Mouse (Mus musculus) kidney, adult 9 months (tissue): ENCODE data around the gene Ccdc130.

ENCODE experiments used
- DNase-seq: peaks from one replicate; pipeline ENCODE4 v3.0.0; 2022

Ccdc130 gene

GRCm38 (mm10) chr8:84236998-84237473, 33.1 kb downstream of the Ccdc130 start, which contains the start of gene Zswim4:
Zswim4 (minus strand) TSS chr8:84237055.
- peak; percentile 100 for DNase-seq

DNA sequence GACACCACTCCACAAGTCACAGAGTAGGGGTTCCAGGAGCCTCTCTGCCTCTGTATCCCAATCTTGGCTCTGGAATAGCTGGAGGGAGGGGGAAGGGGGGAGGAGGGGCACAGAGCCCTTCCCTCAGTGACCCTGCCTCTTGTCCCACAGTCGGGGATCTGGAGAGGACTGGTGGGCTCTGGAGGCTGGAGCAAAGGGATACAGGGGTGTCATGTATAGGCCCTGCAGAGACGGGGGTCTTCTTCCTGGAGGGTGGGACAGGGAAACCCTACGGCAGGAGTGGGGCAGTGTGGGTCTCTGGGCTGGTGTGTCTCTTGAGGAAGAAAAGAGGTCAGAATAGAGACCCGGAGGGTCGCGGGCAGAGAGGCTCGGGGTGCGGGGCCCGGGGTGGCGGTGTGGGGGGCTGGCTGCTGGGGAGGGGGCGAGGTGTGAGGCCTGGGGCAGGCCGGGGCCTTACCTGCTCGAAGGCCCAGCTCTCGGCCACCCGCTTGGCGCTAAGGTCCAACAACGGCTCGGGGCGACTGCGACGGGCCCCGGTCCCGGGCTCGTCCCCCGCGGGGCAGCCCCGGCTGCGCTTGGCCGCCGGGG, 33.7 kb downstream of the Ccdc130 start:
- DNase-seq = no peak

GRCm38 (mm10) chr8:84235746-84236409, 34.3 kb downstream of the Ccdc130 start:
- DNase-seq = no peak

DNA sequence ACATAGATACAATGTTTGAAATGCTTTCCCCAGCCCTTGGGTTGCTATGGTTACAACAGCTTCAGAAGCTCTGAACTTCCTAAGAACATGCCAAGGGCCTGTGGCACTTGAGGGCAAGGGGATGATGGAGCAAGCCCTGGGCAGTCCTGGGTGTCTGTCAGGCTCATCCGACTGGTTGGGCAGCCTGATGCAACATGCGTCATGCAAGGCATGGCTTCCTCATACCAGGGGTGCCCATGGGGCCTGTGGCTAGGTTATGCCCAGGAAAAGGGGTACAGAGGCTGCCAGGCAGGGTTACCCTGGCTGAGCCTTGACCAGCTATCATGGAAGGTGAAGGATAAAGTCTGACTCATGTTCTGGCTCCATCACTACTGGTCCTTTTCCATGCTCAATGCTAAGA, 37.1 kb downstream of the Ccdc130 start:
- DNase-seq = no peak

GRCm38 (mm10) chr8:84230735-84231134, 39.4 kb downstream of the Ccdc130 start:
- no peak for DNase-seq

DNA sequence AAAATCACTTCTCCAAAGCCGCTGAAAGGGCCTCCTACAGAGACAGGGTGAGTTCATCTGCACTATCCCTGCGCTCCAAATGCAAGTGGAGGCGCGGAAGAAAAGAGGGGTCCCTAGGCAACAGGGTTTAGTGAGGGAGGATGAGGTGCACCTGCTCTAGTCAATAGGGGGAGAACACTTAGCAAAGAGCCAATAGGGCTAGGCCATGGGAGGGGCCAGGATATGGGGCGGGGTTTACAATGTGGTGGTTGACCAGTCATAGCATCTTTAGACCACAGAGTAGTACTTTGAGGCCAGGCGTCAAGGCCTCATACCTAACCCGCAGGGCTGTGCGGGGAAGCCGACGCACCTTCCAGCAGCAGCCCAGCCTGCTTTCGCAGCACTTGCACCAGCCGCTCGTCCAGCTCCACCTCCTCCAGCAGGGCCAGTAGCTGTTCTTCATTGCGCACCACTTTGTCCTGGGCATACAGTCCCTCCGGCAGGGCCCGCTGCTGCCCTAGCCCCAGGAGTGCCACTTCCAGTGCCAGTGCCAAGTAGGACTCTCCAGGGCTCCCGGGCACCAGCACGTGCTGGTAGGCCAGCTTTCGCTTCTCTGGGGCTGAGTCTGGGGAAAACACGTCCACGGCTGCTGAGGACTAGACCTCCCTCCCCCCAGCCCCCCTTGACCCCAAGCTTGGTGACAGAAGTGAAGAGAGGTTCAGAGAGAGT, 46.7 kb downstream of the Ccdc130 start:
- DNase-seq = no peak

GRCm38 (mm10) chr8:84222566-84223165, 47.5 kb downstream of the Ccdc130 start:
- no peak for DNase-seq

DNA sequence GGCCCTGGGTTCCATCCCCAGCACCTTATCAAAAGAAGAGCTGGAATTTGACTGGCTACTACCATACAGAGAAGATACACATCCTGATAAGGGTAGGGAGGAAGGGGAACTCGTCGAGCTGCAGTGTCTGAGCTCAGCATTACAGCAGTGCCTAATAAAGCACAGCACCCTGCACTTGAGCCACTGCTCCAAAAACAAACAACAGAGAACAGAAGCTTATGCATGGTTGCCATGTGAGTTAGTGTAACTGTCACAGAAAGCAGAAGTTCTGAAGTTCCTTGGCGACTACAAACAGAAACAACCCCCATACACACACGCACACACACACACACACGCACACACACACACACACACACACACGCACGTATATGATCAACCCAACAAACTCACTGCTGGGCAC, 50.1 kb downstream of the Ccdc130 start:
- DNase-seq = no peak

DNA sequence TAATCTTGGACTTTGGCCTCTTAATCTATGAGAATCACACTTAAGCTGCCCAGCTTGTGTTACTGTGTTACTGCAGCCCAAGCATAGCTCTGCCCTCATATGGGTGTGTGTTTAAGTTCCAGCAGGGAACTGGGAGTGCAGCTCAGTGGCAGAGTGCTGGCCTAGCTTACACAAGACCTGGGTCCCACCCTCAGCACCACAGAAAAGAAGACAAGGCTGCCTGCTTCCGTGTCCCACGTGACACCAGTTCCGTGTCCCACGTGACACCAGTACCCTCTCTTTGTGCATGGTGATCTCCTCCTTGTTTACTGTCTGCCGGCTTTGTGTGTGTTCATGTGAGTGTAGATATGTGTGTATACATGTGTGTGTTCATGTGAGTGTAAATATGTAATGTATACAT, 52.0 kb downstream of the Ccdc130 start:
- DNase-seq = no peak

DNA sequence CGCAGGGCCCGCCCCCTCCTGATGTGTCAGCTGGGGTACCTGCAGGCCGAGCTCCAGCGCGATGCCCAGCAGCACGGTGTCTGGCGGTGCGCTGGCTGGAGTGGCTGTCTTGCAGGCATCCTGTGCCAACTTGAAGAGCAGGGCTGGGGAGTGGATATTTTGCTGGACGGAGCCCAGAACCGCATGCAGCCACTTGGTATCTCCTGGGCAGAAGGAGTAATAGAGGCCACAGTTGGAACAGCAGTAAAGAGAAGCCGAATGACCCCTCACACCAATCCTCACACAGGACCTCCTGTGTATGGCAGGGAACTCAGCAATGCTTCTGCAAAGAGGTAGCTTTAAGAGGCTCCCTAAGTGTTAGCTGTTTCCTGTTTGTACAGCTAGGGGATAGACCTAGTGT, 53.0 kb downstream of the Ccdc130 start:
- DNase-seq = no peak

- DNase-seq = no peak
Measured at GRCm38 (mm10) chr8:84213277-84213676, 56.9 kb downstream of the Ccdc130 start.

- no peak for DNase-seq
Measured at GRCm38 (mm10) chr8:84211881-84212563, 58.2 kb downstream of the Ccdc130 start.

GRCm38 (mm10) chr8:84211202-84211601, 59.0 kb downstream of the Ccdc130 start:
- no peak for DNase-seq

GRCm38 (mm10) chr8:84210167-84210791, 59.9 kb downstream of the Ccdc130 start:
- peak; percentile 79 for DNase-seq

DNA sequence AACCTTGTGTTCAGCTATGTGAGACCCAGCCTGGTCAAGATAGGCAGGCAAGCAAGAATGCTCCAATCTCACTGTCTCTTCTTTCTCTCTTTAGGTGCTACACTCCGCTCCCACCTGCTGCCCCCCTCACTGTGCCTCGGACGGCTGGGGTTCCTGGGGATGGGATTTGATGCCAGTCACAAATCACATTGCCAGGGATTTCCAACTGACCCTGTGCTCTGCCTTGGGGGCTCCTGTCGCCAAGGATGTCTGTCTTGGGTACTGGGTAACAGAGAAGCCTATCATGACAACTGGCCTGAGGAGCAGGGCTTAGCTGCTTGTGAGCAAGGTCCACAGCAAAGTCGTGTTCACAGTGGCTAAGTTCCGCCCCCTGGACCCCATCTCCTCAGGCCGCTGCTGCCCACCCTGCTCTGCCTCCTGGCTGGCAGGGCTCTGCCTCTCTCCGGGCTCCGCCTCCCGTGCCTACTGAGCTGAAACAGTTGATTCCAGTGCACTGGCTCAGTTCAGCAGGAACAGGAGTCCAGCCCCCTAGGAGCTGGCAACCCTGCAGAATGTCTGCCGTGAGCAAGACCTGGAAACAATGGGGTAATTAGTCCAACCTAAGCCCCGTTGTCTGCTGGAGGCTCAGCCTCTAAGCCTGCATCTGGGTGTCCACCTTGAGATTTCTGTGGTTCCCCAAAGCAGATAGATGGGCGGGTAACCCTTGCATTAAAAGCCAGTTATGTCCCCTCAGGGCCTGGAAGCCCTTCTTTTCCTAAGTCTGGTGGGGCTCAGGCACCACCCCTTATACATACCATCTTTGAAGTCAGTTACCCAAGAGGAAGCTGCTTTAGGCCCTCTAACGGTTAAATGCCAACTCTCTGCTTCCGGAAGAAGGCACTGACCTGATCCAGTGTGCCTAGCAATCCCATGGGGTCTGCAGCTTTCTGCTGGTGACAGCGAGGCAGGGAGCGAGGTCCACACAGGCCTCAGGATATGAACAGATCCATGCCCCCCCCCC, 61.5 kb downstream of the Ccdc130 start:
- DNase-seq = no peak

- peak; percentile 66 for DNase-seq
Measured at GRCm38 (mm10) chr8:84207811-84208210, 62.4 kb downstream of the Ccdc130 start.
